Mouse (Mus musculus) ovary, postnatal 14 days (tissue): ENCODE results near the gene Pfpl.
A peak's percentile ranks its signal among the peaks of the same experiment; 100 is the strongest.

Experiments used
- DNase-seq: peaks from one replicate; pipeline ENCODE4 v3.0.0; 2022; ENCODE audit warnings: low spot score

Gene Pfpl

DNA sequence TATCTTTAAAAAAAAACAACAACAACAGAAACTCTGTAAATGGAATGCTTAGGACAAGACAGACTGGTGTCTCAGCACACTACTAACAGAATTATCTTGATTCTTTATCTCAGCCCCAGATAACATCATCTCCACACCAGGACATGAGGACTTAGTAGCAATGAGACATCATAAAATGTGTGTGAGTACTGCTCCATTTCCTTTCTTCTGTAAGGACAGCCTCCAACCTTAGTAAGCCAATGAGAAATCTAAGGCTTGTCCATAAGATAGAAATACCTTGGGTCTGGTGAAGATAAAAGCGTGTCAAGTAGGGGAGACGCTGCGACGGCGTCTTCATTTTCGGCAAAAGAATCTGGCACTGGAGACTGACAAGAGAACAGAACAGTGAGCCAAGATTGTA lies at the start of gene Pfpl:
Pfpl (plus strand) TSS at position 301 of the 400 bp plus-strand sequence.
- DNase-seq, result no peak

DNA sequence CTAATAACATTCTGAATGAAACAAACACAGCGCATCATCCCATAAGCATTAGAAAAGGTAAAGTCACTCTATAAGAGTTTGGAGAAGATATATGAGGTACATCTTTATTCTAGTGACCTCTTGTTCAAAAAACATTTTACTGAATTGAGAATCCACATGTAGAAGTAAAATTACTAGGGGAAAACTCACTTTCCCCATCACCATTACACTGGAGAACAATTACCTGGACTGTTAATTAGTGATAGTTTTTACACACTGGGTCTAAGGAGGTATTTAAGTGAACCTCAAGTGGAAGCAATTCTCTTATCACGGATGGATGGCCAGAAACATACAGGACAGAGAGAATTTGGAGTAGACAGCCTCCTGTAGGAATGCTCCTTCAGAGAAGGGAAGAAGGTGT lies 40.7 kb upstream of the Pfpl start, which contains the start of gene Olfr1440:
Olfr1440 (plus strand) TSS at position 301 of the 400 bp plus-strand sequence.
- no peak for DNase-seq

DNA sequence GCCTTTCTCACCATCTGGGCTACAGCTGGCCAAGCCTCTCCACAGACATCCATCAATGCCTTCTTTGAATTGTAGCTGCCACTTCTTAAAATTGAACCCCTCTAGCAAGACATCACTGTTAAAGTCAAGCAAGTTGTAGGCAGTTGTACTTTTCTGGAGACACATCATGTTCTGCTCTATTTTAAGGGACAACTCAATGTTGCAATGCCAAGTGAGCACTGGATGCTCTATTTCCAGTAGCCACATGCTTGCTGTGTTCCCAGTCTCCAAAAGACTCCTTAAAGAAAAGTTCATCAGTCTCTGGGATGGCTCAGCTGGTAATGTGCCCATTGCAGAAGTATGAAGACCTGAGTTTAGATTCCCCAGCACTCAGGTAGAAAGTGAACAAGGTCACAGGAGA lies 14.0 kb upstream of the Pfpl start:
- no peak for DNase-seq

DNA sequence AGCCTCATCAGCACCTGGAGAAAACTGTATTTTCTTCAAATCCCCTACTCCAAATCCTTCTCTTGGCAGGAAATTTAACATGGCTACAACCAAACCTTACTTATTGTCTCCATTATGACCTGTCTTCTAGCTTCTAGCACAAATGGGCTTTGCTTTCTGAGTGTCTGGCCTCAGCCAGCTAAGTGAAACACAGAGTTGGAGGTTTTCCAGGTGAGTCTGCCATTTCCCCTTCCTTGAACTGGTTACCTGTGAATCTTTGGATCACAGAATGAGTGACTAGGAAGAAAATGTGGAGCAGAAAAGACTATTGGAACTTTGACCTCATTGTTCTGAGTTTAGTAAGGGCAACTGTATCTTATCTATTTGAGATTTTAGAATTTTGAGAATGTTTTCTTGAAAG lies 10.3 kb upstream of the Pfpl start, which contains the start of gene Olfr1441:
Olfr1441 (plus strand) TSS at position 73 of the 400 bp plus-strand sequence.
- no peak for DNase-seq

DNA sequence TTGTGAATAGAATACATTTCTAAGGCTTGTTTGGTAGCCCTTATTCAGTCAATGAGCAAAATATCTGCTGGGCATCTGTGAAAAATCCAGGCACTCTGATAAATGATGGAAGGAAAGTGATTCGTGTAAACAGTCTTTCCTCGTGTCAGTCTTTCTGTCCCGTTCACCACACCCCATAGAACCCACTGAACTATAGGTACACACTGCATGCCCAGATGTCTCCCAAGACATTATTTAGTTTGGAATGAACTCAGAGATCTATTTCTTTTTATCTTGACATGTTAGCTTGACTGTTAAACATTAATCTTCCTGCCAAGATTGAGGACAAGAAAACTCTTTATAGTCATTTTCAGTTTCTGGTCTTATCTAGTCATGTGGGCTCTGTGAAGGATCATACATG lies 9.4 kb upstream of the Pfpl start:
- DNase-seq, result no peak

DNA sequence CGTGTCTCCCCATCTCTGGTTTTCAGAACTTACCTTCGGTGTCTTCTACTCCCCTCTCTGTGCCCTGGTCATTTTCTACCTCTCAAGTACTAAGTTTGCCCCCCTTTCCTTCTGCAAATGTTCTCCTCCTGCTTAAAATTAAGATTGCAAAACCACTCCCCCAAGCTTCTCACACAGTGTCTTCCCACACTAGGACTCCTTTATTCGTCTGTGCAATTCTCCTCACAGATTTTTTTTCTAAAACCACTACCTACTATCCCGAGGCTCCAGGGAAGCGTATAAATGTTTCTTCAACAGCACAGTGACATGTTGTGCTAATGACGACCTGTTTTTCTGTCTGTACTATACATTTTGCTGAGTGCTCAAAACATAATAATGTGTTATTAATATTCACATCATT lies 7.2 kb upstream of the Pfpl start:
- no peak for DNase-seq

DNA sequence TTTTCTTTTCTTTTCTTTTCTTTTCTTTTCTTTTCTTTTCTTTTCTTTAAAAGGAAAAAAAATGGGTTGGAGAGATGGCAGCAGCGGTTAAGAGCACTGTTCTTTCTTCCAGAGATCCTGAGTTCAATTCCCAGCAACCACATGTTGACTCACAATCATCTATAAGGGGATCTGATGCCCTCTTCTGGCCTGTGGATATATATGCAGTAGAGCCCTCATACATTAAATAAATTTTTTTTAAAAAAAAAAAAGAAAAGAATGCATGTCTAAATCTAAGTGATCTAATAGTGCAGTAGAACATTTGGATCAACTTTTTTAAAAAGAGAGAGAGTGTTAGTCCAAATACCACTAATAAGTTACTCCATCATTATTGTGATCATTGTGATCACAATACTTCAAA lies 6.0 kb upstream of the Pfpl start:
- DNase-seq, result no peak

DNA sequence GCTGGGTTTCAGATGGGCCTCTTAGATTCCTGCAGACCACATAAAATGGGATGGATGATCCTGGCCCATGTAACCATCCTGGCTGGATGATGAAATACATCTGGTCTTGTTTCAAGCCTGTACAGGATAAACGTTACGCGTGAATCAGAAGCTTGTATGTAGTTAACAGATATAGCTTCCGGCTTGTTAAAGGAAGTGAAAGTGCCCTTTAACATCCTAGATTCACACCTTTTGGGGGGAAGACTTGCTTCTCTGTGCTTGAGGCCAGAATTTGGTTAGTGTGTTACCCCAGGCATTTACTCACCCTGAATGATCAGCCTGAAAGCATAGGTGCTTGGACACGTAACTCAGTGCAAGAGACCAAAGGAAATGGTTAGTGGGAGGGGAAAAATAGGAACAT lies 604 bp upstream of the Pfpl start:
- DNase-seq, result no peak

DNA sequence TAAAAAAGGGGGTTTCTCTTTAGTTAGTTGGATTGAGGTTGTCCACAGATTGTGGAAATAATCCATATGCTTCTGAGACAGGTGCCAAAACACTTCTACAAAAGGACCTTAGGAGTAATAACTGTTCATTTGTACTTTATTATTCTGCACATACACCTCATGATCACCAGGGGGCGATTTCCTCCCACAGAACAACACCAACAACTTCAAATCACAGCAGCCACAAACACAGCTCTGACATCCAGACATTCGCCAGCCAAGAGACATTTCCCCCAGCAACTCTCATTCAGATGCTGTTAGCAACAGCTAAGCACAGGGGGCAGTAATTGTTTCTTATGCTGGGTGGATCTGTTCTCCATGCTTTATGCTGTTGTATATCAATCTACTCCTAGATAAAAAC lies 5.3 kb downstream of the Pfpl start:
- DNase-seq, result peak; percentile 31

DNA sequence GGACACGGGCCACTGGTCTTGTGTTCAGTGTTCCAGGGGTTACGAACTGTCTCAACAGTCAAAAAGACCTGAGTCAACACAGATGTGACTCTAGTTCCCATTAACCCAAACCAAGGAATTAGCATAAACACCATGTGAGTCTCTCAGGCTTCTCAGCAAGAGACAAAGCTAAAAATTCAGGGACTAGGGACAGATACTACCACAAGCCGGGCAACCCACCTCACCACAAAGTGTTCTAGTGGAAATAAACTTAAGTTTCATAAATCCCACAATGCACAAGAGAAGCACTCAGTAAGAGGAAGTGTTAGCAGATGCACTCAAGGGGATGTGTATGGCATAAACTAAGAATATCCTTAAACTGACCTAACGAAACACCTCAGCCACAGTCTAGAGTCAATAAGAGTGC lies 7.3 kb downstream of the Pfpl start:
- DNase-seq, result no peak

DNA sequence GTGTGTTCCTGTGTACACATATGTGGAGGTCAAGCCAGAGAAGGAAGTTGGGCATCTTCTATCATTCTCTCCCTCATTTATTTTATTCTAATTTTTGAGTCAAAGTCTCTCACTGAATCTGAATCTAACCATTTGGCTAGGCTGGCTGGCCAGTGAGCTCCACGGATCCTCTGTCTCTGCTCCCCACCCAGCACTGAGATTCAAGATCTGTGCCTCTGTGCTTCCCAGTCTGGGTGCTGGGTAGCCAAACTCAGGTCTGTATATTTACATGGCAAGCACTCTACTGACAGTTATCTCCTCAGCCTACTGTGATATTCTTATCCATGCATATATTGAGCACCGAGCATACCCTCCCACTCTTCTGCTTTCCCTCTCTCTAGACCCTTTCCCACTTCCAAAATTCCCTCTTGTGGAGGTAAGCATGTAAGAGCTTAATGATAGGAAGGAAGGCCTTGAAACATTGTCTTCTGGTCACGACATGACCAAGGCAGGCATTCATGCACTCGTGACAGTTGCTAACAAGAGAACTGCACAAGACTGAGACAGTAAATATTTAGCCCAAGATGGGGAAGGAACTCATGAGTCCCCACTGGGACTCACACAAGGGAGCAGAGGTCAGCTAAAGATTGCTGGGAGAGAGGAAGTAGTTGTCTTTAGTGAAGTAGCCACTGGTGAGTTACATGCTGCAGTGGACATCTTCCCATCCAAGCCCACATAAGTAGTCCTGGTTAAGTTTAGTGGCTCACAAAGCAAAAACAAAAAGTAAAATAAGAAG lies 8.2 kb downstream of the Pfpl start:
- no peak for DNase-seq

DNA sequence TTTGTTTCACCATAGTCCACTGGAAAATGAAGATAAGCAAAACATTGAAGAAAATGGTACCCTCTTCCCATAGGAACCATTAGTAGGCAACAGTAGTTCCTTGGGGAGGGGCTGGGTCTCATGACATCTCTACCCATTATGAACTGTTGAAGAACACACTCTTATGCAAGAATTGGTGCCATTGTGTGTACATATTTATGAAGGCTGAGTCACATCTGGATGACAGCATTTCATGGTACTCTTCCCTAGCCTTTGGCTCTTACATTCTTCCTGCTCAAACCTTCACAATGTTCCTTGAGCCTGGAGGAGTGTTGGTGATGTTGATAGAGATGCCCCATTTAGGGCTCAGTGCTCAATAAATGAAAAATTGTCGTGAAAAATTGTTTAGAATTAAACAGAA lies 11.9 kb downstream of the Pfpl start:
- DNase-seq, result no peak

DNA sequence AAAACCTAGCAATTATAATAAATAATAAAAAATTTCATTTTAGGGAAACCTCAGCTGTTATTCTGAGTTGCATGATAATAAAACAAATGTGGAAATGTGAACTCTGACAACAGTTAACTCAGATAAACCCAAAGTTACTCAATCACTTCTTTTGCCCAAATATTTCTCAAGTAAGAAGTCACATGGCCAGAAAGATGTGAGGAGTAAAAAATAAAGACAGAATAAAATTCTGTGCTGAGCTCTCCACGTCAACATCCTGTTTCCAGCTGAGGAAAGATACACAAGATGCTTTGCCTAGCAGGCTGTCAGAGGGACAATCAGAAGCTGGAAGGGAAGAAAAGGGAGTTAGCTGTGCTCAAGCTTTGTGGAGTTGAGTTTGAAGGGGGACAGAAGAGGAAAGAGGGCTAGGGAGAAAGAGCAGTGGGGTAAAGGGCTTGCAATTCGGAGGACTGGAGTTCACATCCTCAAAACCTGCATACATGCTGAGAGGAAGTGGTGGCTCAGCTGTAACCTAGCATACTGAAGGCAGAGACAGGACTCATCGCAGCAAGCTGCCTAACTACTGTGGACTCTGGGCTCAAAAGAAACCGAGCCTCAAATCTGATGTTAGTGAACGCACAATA lies 12.5 kb downstream of the Pfpl start:
- DNase-seq, result no peak

DNA sequence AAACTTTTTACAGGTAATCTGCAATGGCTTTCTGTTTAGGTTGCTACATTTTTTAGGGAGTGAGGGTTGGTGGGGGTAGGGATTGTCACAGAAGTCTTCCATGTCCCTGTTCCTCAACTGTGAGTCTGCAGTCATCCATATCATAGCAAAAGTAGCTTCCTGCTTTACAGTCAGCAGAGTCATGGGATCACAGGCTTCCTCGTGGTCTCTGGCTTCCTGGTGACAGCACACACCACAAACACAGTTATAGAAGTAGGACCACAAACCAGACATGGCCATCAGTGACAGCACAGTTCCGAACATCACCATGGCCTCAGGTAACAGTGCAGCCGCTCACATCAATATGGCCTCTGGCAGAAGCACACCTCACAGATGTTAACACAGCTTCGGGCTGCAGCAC lies 14.9 kb downstream of the Pfpl start:
- DNase-seq, result no peak

DNA sequence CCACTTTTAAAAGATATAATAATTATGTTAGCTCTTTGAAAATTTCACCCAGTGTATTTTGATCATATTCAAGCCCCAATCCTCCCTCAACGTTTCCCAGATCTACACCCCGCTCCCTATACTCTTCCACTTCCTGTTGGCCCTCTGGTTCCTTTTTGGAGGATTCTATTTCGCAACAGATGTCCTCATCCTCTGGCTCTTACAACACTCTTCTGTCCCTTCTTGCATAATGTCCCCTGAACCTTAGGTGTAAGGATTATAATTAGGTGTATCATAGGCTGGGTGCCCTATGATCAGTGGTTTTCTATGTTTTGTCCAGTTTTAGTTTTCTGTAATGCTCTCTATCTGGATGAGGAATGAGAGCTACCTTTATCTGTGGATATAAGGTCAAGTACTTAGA lies 17.3 kb downstream of the Pfpl start:
- DNase-seq, result no peak

DNA sequence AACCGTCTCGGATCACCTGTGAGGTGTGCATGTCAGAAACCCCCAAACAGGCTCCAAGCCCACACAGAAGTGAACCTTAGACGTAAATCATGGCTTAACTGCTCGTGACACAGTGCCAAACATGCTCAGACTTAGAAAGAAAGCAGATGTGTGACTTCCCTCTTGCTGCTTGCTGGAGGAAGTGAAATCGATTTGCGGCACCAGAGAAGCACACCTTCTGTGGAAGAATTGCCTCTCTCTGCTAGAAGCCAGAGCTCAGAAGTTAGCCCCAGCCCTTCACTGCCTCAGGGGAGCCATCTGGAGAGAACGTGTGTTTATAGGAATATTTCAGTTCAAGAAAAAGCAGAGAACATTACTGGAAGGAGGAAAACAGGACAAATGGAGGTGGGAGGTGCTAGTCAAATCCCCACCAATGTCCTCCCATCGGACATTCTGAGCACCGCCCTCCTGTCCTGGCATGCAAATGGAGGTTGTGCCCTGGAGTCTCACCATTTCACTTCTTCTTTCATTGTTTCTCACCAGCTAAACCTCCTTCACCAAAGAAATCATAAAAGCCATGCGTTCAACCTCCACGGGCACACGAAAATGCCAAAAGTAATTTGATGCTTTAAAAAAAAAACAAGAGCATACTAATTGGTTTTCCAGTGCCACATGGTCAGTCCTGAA lies 29.8 kb downstream of the Pfpl start:
- DNase-seq, result no peak

DNA sequence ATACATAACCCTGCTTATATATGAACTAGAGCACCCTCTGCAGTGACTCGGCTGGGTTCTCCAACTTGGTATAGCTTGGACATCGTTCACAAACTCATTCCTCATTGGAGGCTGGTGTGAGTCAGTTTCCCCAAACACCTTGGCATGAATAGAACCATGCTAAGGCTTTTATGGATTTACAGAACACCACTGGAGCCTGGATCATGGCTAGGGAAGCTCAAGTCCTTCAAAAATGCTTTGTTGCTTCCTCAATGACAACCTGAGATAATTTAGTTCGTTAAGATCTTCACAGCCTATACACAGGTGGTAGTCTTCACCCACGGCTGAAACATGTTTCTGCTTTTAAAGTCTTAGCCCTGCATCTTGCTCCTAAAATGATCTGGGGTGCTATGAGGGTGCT lies 31.8 kb downstream of the Pfpl start:
- no peak for DNase-seq

DNA sequence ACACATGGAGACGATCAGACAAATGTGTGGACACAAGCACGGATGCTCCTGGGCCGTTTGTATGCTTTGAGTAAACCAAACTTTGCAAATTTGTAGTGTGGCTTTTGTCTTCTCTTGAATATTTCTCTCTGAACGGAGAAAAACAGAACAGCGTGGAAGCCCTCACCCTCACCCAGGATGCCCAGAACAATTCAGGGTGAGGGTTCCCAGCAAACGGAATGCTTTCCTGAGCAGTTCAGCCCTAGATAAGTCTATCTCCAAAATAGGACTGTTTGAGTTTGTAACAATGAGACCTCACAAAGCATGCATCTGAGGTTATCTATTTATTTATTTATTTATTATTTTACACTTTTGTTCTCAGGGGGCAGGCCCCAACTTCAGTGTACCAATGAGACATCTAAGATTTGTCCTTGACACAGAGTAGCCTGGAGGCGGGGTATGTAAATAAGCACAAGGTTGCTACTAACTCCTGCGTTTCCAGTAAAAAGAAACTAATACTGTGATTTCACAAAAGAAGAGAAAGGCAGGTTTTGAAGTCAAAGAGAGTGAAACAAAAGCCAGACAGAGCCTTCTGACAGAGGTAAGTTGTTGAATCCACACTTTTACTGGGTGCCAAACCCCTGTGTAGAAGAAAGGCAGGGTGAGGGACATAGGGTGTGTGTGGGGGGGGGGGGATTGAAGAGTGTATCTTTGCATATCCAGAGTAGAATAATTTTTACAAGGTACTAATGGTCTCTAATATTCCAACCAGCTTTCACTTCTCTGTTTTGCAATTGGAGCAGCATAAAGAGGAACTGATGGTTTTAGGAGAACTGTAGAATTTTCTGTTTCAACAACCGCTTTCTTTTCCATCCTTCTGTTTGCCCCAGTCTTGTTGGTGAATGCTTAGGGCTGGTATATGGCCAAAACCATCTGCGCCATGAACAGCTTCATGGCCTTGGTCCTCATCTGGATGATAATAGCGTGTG lies 32.9 kb downstream of the Pfpl start, which contains the start of gene Mpeg1:
Mpeg1 (plus strand) TSS at position 498 of the 968 bp plus-strand sequence.
- DNase-seq, result no peak

DNA sequence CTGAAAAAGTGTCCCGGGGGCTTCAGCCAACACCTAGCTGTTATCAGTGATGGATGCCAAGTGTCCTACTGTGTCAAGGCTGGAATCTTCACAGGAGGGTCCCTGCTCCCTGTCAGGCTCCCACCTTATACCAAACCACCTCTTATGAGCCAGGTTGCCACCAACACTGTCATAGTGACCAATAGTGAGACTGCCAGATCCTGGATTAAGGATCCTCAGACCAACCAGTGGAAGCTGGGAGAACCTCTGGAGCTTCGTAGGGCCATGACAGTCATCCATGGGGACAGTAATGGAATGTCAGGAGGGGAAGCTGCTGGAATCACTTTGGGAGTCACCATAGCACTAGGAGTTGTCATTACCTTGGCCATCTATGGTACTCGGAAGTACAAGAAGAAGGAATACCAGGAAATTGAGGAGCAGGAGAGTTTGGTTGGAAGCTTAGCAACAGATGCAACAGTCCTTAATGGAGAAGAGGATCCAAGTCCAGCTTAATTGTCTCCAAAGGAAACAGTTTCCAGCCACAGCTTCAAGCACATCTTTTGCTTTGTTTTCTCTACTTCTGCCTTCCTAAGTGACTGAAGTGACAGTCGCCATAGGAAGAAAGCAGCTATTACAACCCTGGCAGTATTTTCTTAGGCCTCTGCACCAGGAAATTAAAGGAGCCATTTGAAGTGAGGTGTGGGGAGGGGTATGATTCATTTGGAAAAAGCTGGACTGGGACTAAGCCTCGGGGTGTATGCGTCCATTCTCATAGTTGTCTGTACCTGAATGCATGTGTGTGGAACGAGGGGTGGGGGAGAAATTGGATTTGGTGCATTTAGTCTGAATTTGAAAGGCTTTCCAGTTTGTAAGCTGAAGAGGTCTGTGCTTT lies 35.4 kb downstream of the Pfpl start:
- DNase-seq, result no peak

DNA sequence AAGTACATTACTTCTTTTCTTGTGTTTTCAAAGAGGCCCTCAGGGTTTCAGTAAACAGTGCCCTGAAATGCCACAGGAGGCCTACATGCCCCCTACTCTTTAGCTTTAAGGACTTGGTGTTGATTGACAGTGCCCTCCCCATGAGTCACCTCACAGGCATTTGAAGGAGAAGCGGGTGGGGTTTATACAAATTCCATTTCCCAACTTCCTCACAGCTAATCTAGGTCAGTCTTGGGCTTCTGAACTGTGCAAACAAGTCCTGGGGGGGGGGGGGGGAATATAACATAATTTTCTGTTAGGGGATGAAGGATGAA lies 36.0 kb downstream of the Pfpl start:
- no peak for DNase-seq

DNA sequence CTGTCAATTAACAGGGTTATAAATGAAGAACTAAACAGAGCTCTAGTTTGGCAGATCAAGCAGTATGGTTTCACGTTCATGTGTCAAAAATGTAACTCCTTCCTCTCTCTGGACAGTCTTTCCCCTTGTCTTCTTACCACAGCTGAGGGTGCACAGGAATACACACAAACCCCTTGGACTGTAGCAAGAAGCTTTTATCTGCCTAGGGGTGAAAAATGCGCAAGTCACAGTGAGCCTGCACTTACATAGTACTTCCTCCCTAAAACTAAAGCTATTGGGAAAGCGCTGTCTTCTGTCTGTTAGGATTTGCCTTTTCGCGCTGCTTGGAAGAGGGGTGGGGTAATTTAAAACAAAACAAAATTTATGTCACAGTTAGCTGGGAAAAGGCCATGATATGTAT lies 36.4 kb downstream of the Pfpl start:
- no peak for DNase-seq
